Mouse (Mus musculus) hindbrain, postnatal 0 days (tissue): ENCODE data around the gene Samm50. TPM values are rescaled to one million over a fixed set of nuclear protein-coding genes. Genes with fewer than 3 reads are reported as not detected.
A peak's percentile ranks its signal among the peaks of the same experiment; 100 is the strongest.

ENCODE experiments used
- ATAC-seq: fragments of 200-750 bp; cut with Nextera tagmentation; 2 replicates; pipeline ENCODE4 v1.8.0; 2017; ENCODE audit warnings: mild to moderate bottlenecking, moderate TSS enrichment, moderate library complexity
- DNase-seq: peaks from one replicate; pipeline ENCODE4 v3.0.0-alpha.2; 2015; ENCODE audit warnings: low spot score
- H3K27ac ChIP-seq: fragments of 300-500 bp; sonication (generic); 2 replicates; pipeline ENCODE4 v1.5.1; 2014; ENCODE audit warnings: mild to moderate bottlenecking
- H3K27me3 ChIP-seq: fragments of 300-500 bp; sonication (generic); 2 replicates; pipeline ENCODE4 v1.6.1; 2014; ENCODE audit warnings: low read length, mixed read lengths; ENCODE audit not compliant: insufficient read depth
- H3K36me3 ChIP-seq: fragments of 300-500 bp; sonication (generic); 2 replicates; pipeline ENCODE4 v1.6.1; 2014; ENCODE audit warnings: low read length, mixed read lengths; ENCODE audit not compliant: insufficient read depth
- H3K4me1 ChIP-seq: fragments of 300-500 bp; sonication (generic); 2 replicates; pipeline ENCODE4 v1.6.1; 2014; ENCODE audit warnings: antibody characterized with exemption, low read length, mixed read lengths; ENCODE audit not compliant: insufficient read depth
- H3K4me2 ChIP-seq: fragments of 300-500 bp; sonication (generic); 2 replicates; pipeline ENCODE4 v1.6.1; 2014; ENCODE audit warnings: low read depth, mild to moderate bottlenecking, low read length, moderate library complexity, mixed read lengths
- H3K4me3 ChIP-seq: fragments of 300-500 bp; sonication (generic); 2 replicates; pipeline ENCODE4 v1.5.1; 2014; ENCODE audit warnings: low read length
- H3K9ac ChIP-seq: fragments of 300-500 bp; sonication (generic); replicated peaks from 2 replicates; pipeline ENCODE4 v1.6.1; 2014; ENCODE audit warnings: mild to moderate bottlenecking, low read length, moderate library complexity, mixed read lengths
- H3K9me3 ChIP-seq: fragments of 300-500 bp; sonication (generic); 2 replicates; pipeline ENCODE4 v1.6.1; 2016; ENCODE audit warnings: low read length, mixed read lengths
- CTCF ChIP-seq: IDR thresholded peaks from 2 replicates; pipeline ENCODE4 v1.5.1; 2016; ENCODE audit warnings: antibody characterized with exemption, control low read depth, low read depth
- WGBS: fragments of 180-500 bp; shearing (Covaris S2); extraction: QIAGEN DNeasy Blood & Tissue Kit; methylation state at CpG from one replicate; pipeline ENCODE4 v1.1.7; 2014; 5-methylcytosine and 5-hydroxymethylcytosine counted together
- polyA plus RNA-seq: library from polyadenylated mRNA; unstranded; fragments of >200 nt; fragmentation: Nextera tagmentation; extraction: Ambion mirVana; gene quantifications from 2 replicates; pipeline ENCODE4 v1.2.1, GENCODE M21; 2015
- total RNA-seq: library from RNA; depleted of rRNA; stranded (reverse); fragments of >200 nt; gene quantifications from 2 replicates; pipeline ENCODE4 v1.2.3, GENCODE M21; 2014

Gene Samm50
- total and polyA plus RNA-seq, 2 experiments from 2014 or later: 28.0 to 92.3 TPM

- whole genome bisulfite sequencing: 25% methylated on average over 9 of the region's 9 CpGs
- ATAC-seq (no peak), DNase-seq (no peak)
- Histone ChIP-seq H3K4me2 (no peak overlapping the region), H3K4me3 (no peak overlapping the region), H3K4me1 (peaks cover 12% of the 10 kb centered on the region; the same call in 1 of the 2 replicates), H3K36me3 (peaks cover 8% of the 10 kb centered on the region; the same call in 1 of the 2 replicates), H3K27me3 (no peaks in the 10 kb centered on the region), H3K27ac (no peak overlapping the region), H3K9ac (no peak overlapping the region), H3K9me3 (no peaks in the 10 kb centered on the region)
- no peak for TF ChIP-seq CTCF
Measured at GRCm38 (mm10) chr15:84218783-84219271, 26.8 kb downstream of the Samm50 start.

DNA sequence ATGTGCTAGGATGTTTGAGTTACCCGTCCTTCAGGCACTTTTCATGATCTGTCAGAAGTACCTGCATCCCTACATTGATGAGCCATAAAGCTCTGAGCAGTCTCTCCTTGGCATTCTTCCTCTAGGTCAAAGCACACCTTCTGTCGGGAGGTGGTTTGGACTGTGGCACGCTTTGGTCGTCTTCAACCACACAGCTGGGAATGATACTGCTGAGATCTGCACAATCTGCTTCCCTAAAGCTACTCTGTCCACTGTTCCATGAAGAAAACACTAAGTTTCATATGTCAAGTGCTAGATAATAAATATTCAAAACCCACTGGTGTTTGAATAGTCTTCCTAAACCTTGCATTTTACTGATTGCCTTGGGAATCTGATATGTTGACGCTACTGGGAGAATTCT, 29.5 kb downstream of the Samm50 start:
- H3K27me3 ChIP-seq: no peaks in the 10 kb centered on the region
- H3K4me2 ChIP-seq: no peak overlapping the region
- peaks cover 12% of the 10 kb centered on the region; the same call in 1 of the 2 replicates for H3K4me1 ChIP-seq
- H3K9ac ChIP-seq: no peak overlapping the region
- 70% methylated on average over 5 of the region's 5 CpGs for WGBS
- H3K4me3 ChIP-seq: no peak overlapping the region
- no peaks in the 10 kb centered on the region for H3K36me3 ChIP-seq
- no peak for TF ChIP-seq CTCF
- no peak overlapping the region for H3K27ac ChIP-seq
- no peak for ATAC-seq
- H3K9me3 ChIP-seq: no peaks in the 10 kb centered on the region
- no peak for DNase-seq

DNA sequence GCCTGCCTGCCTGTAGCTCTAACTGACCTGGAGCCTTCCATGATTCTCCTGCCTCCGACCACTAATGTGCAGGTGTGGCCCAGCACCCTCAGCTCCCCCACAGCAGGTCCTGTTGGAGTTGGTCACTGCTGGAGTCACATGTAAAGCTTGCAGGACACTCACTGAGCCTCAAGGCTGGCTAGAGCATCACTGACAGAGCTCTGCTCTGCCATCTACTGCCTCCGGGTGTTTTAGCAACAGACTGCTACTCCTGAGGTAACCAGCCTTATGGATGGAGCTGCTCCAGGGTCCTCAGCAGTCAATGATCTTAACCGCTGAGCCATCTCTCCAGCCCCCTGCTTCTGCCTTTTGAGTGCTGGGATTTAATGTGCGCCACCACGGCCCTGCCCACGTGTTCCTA, 31.4 kb downstream of the Samm50 start:
- no peak overlapping the region for H3K27ac ChIP-seq
- no peak overlapping the region for H3K4me3 ChIP-seq
- DNase-seq (peak; percentile 64), ATAC-seq (peak; percentile 62; the same call in 1 of the 2 replicates)
- no peak overlapping the region for H3K4me2 ChIP-seq
- 28% methylated on average over 6 of the region's 6 CpGs for WGBS
- no peaks in the 10 kb centered on the region for H3K27me3 ChIP-seq
- H3K36me3 ChIP-seq: no peaks in the 10 kb centered on the region
- peak; percentile 66 for TF ChIP-seq CTCF
- no peak overlapping the region for H3K9ac ChIP-seq
- 0 out of 2 replicates have a peak, but pooled peaks cover 3% of the 10 kb centered on the region for H3K4me1 ChIP-seq
- H3K9me3 ChIP-seq: no peaks in the 10 kb centered on the region

GRCm38 (mm10) chr15:84224779-84225178, 32.7 kb downstream of the Samm50 start:
- Histone ChIP-seq H3K4me3 (no peak overlapping the region), H3K9ac (no peak overlapping the region), H3K4me1 (no peaks in the 10 kb centered on the region), H3K27ac (no peak overlapping the region), H3K9me3 (no peaks in the 10 kb centered on the region), H3K4me2 (no peak overlapping the region), H3K36me3 (no peaks in the 10 kb centered on the region), H3K27me3 (no peaks in the 10 kb centered on the region)
- TF ChIP-seq CTCF: peak; percentile 29; the same call in 1 of the 2 replicates
- DNase-seq (peak; percentile 63), ATAC-seq (no peak)
- WGBS: 35% methylated on average over 10 of the region's 10 CpGs

- no peak for TF ChIP-seq CTCF
- Histone ChIP-seq H3K27me3 (no peaks in the 10 kb centered on the region), H3K36me3 (no peaks in the 10 kb centered on the region), H3K9me3 (no peaks in the 10 kb centered on the region), H3K9ac (no peak overlapping the region), H3K27ac (no peak overlapping the region), H3K4me3 (no peak overlapping the region), H3K4me1 (peaks cover 13% of the 10 kb centered on the region), H3K4me2 (no peak overlapping the region)
- 27% methylated on average over 15 of the region's 15 CpGs for WGBS
- DNase-seq (peak; percentile 72), ATAC-seq (peak; percentile 34; the same call in 1 of the 2 replicates)
Measured at GRCm38 (mm10) chr15:84226918-84227317, 34.9 kb downstream of the Samm50 start.

DNA sequence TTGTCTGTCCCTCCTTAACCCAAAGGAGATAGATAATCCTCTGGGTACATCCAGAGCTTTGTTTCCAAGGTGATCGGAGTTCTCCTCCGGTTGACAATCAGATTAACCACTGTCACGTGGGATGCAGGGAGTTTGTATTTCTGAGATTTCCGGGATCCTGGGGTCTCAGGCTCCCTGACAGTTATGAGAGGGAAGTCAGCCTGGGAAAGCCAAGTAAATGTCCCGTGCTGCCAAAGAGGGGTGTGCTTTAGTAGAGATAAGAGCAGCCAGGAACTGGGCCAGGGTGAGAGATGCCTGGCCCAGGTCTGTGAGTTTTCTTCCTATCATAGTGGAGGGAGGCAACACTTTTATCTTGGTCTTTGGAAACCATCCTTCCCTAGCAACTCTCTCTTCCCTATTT, 38.6 kb downstream of the Samm50 start:
- Histone ChIP-seq H3K36me3 (no peaks in the 10 kb centered on the region), H3K9ac (no peak overlapping the region), H3K27ac (peak overlapping the region; percentile 55; the same call in 1 of the 2 replicates), H3K9me3 (no peaks in the 10 kb centered on the region), H3K4me1 (peaks cover 27% of the 10 kb centered on the region), H3K4me3 (no peak overlapping the region), H3K4me2 (peak overlapping the region; percentile 87), H3K27me3 (no peaks in the 10 kb centered on the region)
- TF ChIP-seq CTCF: no peak
- 16% methylated on average over 5 of the region's 5 CpGs for WGBS
- no peak for DNase-seq
- no peak for ATAC-seq

DNA sequence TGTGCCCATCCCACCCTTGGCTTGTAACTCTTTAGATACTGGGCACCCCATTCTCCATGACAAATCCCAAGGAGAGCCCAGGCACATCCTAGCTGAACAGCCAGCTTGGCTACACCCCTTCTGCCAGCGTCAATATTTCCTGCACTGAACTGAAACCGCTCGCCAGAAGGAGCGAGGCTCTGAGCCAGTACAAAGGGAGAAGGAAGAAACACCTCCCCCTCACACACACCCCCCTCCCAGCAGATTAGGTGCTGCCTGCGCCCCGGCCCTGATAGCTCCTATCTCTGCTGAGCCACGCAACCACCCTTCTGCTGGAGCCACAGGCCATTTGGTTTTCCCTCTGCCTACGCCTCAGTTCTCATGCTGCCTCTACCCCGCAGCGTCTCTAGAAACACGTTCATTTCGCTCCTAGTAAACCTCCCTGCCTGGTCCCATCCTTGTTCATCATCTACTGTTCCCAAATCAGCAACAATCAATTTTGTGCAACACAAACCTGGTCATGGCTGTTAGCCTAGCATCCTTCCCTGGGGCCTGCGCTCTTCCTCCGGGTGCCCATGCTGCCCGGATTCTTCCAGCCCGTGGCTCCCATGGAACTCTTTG, 39.2 kb downstream of the Samm50 start:
- peak overlapping the region; percentile 38 for H3K4me3 ChIP-seq
- no peak for TF ChIP-seq CTCF
- no peaks in the 10 kb centered on the region for H3K9me3 ChIP-seq
- peak overlapping the region; percentile 55 for H3K27ac ChIP-seq
- H3K9ac ChIP-seq: peak overlapping the region; percentile 53
- peak; percentile 4; the same call in 1 of the 2 replicates for ATAC-seq
- peak overlapping the region; percentile 87 for H3K4me2 ChIP-seq
- DNase-seq: peak; percentile 67
- peaks cover 27% of the 10 kb centered on the region for H3K4me1 ChIP-seq
- H3K27me3 ChIP-seq: no peaks in the 10 kb centered on the region
- H3K36me3 ChIP-seq: no peaks in the 10 kb centered on the region
- 6% methylated on average over 16 of the region's 16 CpGs for WGBS
